In the genomic region with DNA sequence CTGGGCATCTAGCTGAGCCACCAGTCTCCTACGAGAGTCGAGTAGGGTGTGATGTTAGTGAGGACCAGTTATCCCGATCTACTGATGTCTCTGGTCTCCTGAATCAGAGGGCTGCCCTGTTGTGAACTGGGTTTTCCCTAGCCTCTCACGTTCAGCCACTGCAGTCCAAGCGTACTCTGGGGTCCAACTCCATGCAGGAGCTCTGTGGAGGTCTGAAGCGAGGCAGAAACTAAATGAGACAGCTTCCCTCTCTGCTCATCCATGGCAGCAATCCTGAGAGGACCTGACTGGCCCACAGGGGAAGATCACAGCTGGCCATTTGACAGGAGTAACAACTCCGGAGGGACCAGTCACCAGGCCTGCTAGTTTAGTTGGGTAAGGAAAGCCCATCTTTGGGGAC, we compare ENCODE assay signal across 35 mouse cellular contexts.
"Had no signal": no experiment of that assay in that cellular context is flagged by ENCODE, and none has a peak within 500 bp of the region (broad histone marks: within the 10 kb centered on the region; RNA-seq: fewer than 3 reads in every experiment).

No protein-coding gene starts in this region.

- H3K9ac ChIP-seq: heart, embryonic 12.5 days; heart, embryonic 13.5 days; heart, embryonic 15.5 days; hindbrain, embryonic 12.5 days; hindbrain, embryonic 13.5 days; hindbrain, embryonic 14.5 days; hindbrain, embryonic 15.5 days; kidney, embryonic 15.5 days had no signal

- ATAC-seq: hindbrain, embryonic 16.5 days; hindbrain, postnatal 0 days; inflammation-experienced regulatory T-cells, adult 6 months; intestine, embryonic 16.5 days; intestine, postnatal 0 days had no signal

- H3K4me1 ChIP-seq: heart, embryonic 10.5 days; heart, embryonic 12.5 days; heart, embryonic 13.5 days; heart, embryonic 15.5 days; hindbrain, embryonic 12.5 days; hindbrain, embryonic 15.5 days; kidney, embryonic 15.5 days had no signal

- H3K36me3 ChIP-seq: heart, embryonic 10.5 days; heart, embryonic 12.5 days; heart, embryonic 13.5 days; heart, embryonic 15.5 days; hindbrain, embryonic 10.5 days; hindbrain, embryonic 12.5 days; hindbrain, embryonic 13.5 days; hindbrain, embryonic 15.5 days; kidney, embryonic 15.5 days had no signal

- H3K27me3 ChIP-seq: heart, embryonic 12.5 days; heart, embryonic 15.5 days; hindbrain, embryonic 12.5 days; hindbrain, embryonic 13.5 days; hindbrain, embryonic 15.5 days had no signal

- H3K4me2 ChIP-seq: heart, embryonic 11.5 days; heart, embryonic 12.5 days; heart, embryonic 13.5 days; heart, embryonic 15.5 days; hindbrain, embryonic 12.5 days; hindbrain, embryonic 13.5 days; hindbrain, embryonic 14.5 days; hindbrain, embryonic 15.5 days; kidney, embryonic 15.5 days had no signal

- H3K4me3 ChIP-seq: heart, embryonic 10.5 days; heart, embryonic 12.5 days; heart, embryonic 13.5 days; heart, embryonic 15.5 days; hindbrain, embryonic 10.5 days; hindbrain, embryonic 12.5 days; hindbrain, embryonic 13.5 days; hindbrain, embryonic 15.5 days; kidney, embryonic 15.5 days; layer of hippocampus, adult 2 months; left cerebral cortex, adult 2 months had no signal

- H3K9me3 ChIP-seq: heart, embryonic 10.5 days; heart, embryonic 12.5 days; heart, embryonic 13.5 days; heart, embryonic 15.5 days; hindbrain, embryonic 10.5 days; hindbrain, embryonic 12.5 days; hindbrain, embryonic 13.5 days; hindbrain, embryonic 15.5 days; kidney, embryonic 15.5 days had no signal

- DNase-seq: heart, postnatal 10 days; heart, postnatal 14 days; heart, postnatal 36 days; heart, postnatal 4 days; kidney, adult 11 months; kidney, adult 18-20 months; kidney, adult 2 months; kidney, adult 8-10 months; kidney, adult 9 months; kidney, postnatal 10 days; kidney, postnatal 14 days; kidney, postnatal 25 days; kidney, postnatal 36 days; kidney, postnatal 4 days; layer of hippocampus, adult 9-11 months; layer of hippocampus, postnatal 36 days had no signal

- H3K27ac ChIP-seq: heart, embryonic 10.5 days; heart, embryonic 13.5 days; heart, embryonic 15.5 days; hindbrain, embryonic 10.5 days; hindbrain, embryonic 12.5 days; hindbrain, embryonic 13.5 days; hindbrain, embryonic 14.5 days; hindbrain, embryonic 15.5 days; hindbrain, postnatal 0 days; kidney, embryonic 15.5 days; kidney, postnatal 0 days; layer of hippocampus, adult 2 months; left cerebral cortex, adult 2 months had no signal
